Mouse (Mus musculus) C2C12 (cell line): ENCODE data around the gene Gm10073.

Experiments
- CTCF ChIP-seq: IDR thresholded peaks from one replicate; pipeline ENCODE4 v1.5.1; 2011; ENCODE audit not compliant: control insufficient read depth, insufficient read depth, insufficient read length
- MAX ChIP-seq: IDR thresholded peaks from one replicate; pipeline ENCODE4 v1.6.1; 2011; ENCODE audit warnings: mild to moderate bottlenecking, control low read depth
- MYOG ChIP-seq: IDR thresholded peaks from one replicate; pipeline ENCODE4 v1.6.1; 2011; ENCODE audit not compliant: control insufficient read depth, insufficient read length; ENCODE audit errors: extremely low read depth
- USF1 ChIP-seq: IDR thresholded peaks from one replicate; pipeline ENCODE4 v1.6.1; 2011; ENCODE audit warnings: low read depth, mild to moderate bottlenecking, control low read depth, moderate library complexity

GRCm38 (mm10) chr8:106535448-106535847 lies 37.8 kb downstream of the Gm10073 start:
- TF ChIP-seq CTCF (peak; percentile 17), USF1 (no peak), MYOG (no peak), MAX (no peak)
